Mouse (Mus musculus): ENCODE data around the gene Ovgp1. TPM values are rescaled to one million over a fixed set of nuclear protein-coding genes. Genes with fewer than 3 reads are reported as not detected.
"Not testable (repeated sequence)": the region's sequence is repeated elsewhere in the genome, so short reads cannot be mapped to it uniquely, and the experiment has no call there.

The Ovgp1 gene
- total and polyA plus RNA-seq, 3 experiments = 0.62 to 2.2 TPM; not detected in 1

GRCm38 (mm10) chr3:105974174-105974573 lies 663 bp downstream of the Ovgp1 start:
- no peaks in the 10 kb centered on the region for H3K36me3 ChIP-seq (ENCODE audit: control insufficient read depth in 1 of 2, insufficient read depth in 2 of 2, low read length in 2 of 2)
- no peaks in the 10 kb centered on the region for H3K9me3 ChIP-seq (replicated peaks; ENCODE audit: insufficient read depth, low read length)
- H3K4me1 ChIP-seq (ENCODE audit: control insufficient read depth in 1 of 2, insufficient read depth in 2 of 2, low read length in 2 of 2) = no peaks in the 10 kb centered on the region
- DNase-seq (ENCODE audit: low read depth, low spot score) = no peak
- no peak overlapping the region for H3K4me3 ChIP-seq (ENCODE audit: control insufficient read depth in 1 of 2, insufficient read depth in 1 of 2, low read depth in 2 of 2, low read length in 2 of 2)
- TF ChIP-seq MAZ (IDR thresholded peaks at IDR 0.05; ENCODE audit: low read depth, low read length) (no peak), RCOR1 (IDR thresholded peaks at IDR 0.05; ENCODE audit: low read depth, low read length) (no peak), SMC3 (IDR thresholded peaks at IDR 0.05; ENCODE audit: low read depth, low read length) (no peak), CHD1 (IDR thresholded peaks at IDR 0.05; ENCODE audit: low read depth, low read length) (no peak), CTCF (IDR thresholded peaks at IDR 0.05 in 2 of 3, conservative IDR thresholded peaks at IDR 0.05 in 1 of 3; ENCODE audit: control insufficient read depth in 1 of 3, insufficient read depth in 1 of 3, low read depth in 2 of 3, low read length in 3 of 3, poor library complexity in 1 of 3, severe bottlenecking in 1 of 3) (no peak), CHD2 (IDR thresholded peaks at IDR 0.05; ENCODE audit: low read length) (no peak), ZNF384 (IDR thresholded peaks at IDR 0.05; ENCODE audit: low read depth, low read length) (no peak), NRF1 (IDR thresholded peaks at IDR 0.05; ENCODE audit: insufficient read depth, low read depth, low read length, poor library complexity, severe bottlenecking) (no peak), GATA1 (IDR thresholded peaks at IDR 0.05; ENCODE audit: low read depth, low read length) (no peak)
- H3K79me2 ChIP-seq (ENCODE audit: control insufficient read depth, insufficient read depth, low read length, poor library complexity) = no peaks in the 10 kb centered on the region
- no peak overlapping the region for H3K27ac ChIP-seq (ENCODE audit: control insufficient read depth, low read depth, low read length)
- no peak overlapping the region for H3K9ac ChIP-seq (ENCODE audit: control insufficient read depth, low read depth, low read length, poor library complexity, severe bottlenecking)
- H3K27me3 ChIP-seq (ENCODE audit: control insufficient read depth in 1 of 2, insufficient read depth in 2 of 2, low read length in 2 of 2) = no peaks in the 10 kb centered on the region

GRCm38 (mm10) chr3:105989611-105990010 lies 16.1 kb downstream of the Ovgp1 start:
- not testable (repeated sequence) for H3K36me3 ChIP-seq (ENCODE audit: control insufficient read depth in 1 of 2, insufficient read depth in 2 of 2, low read length in 2 of 2); H3K4me1 ChIP-seq (ENCODE audit: control insufficient read depth in 1 of 2, insufficient read depth in 2 of 2, low read length in 2 of 2)

GRCm38 (mm10) chr3:105991653-105992283 lies 18.3 kb downstream of the Ovgp1 start:
- Histone ChIP-seq H3K9me3 (replicated peaks; ENCODE audit: insufficient read depth, low read length) (no peaks in the 10 kb centered on the region), H3K9ac (ENCODE audit: control insufficient read depth, low read depth, low read length, poor library complexity, severe bottlenecking) (no peak overlapping the region), H3K4me1 (ENCODE audit: control insufficient read depth in 1 of 2, insufficient read depth in 2 of 2, low read length in 2 of 2) (no peaks in the 10 kb centered on the region; a peak in 1 of 4 replicates), H3K27me3 (ENCODE audit: control insufficient read depth in 1 of 2, insufficient read depth in 2 of 2, low read length in 2 of 2) (no peaks in the 10 kb centered on the region; a peak in 1 of 4 replicates), H3K36me3 (ENCODE audit: control insufficient read depth in 1 of 2, insufficient read depth in 2 of 2, low read length in 2 of 2) (no peaks in the 10 kb centered on the region; a peak in 1 of 4 replicates), H3K4me3 (ENCODE audit: control insufficient read depth in 1 of 2, insufficient read depth in 1 of 2, low read depth in 2 of 2, low read length in 2 of 2) (no peak overlapping the region), H3K79me2 (ENCODE audit: control insufficient read depth, insufficient read depth, low read length, poor library complexity) (no peaks in the 10 kb centered on the region), H3K27ac (ENCODE audit: control insufficient read depth, low read depth, low read length) (no peak overlapping the region)
- TF ChIP-seq SIN3A (IDR thresholded peaks at IDR 0.05; ENCODE audit: low read length) (peak; percentile 16; the same call in 1 of the 2 replicates), MYB (IDR thresholded peaks at IDR 0.05; ENCODE audit: low read depth, low read length) (no peak), ZKSCAN1 (IDR thresholded peaks at IDR 0.05; ENCODE audit: low read depth, low read length) (no peak), SMC3 (IDR thresholded peaks at IDR 0.05; ENCODE audit: low read depth, low read length) (peak; percentile 96), RAD21 (IDR thresholded peaks at IDR 0.05; ENCODE audit: low read depth, low read length) (peak; percentile 96), MAZ (IDR thresholded peaks at IDR 0.05; ENCODE audit: low read depth, low read length) (0 out of 2 replicates have a peak, but pooled peaks have one; percentile 38), POLR2A (IDR thresholded peaks at IDR 0.05; ENCODE audit: control insufficient read depth in 1 of 2, insufficient read depth in 1 of 2, low read depth in 1 of 2, low read length in 2 of 2, poor library complexity in 1 of 2) (no peak), ETS1 (IDR thresholded peaks at IDR 0.05; ENCODE audit: low read depth, low read length) (no peak), JUND (IDR thresholded peaks at IDR 0.05; ENCODE audit: low read depth, low read length) (no peak), MXI1 (IDR thresholded peaks at IDR 0.05; ENCODE audit: low read depth, low read length) (no peak), CTCF (IDR thresholded peaks at IDR 0.05 in 2 of 3, conservative IDR thresholded peaks at IDR 0.05 in 1 of 3; ENCODE audit: control insufficient read depth in 1 of 3, insufficient read depth in 1 of 3, low read depth in 2 of 3, low read length in 3 of 3, poor library complexity in 1 of 3, severe bottlenecking in 1 of 3) (peak in 2 of 3 experiments; percentile 52 to 88; a peak in 4 of 6 replicates), CHD2 (IDR thresholded peaks at IDR 0.05; ENCODE audit: low read length) (no peak), ZC3H11A (IDR thresholded peaks at IDR 0.05; ENCODE audit: low read depth, low read length) (peak; percentile 89)
- peak; percentile 67 for DNase-seq (ENCODE audit: low read depth, low spot score)

More at GRCm38 (mm10) chr3:105989611-105990010, 16.1 kb downstream of the Ovgp1 start:
- not testable (repeated sequence) for H3K79me2 ChIP-seq (ENCODE audit: control insufficient read depth, insufficient read depth, low read length, poor library complexity); H3K27me3 ChIP-seq (ENCODE audit: control insufficient read depth in 1 of 2, insufficient read depth in 2 of 2, low read length in 2 of 2); H3K4me3 ChIP-seq (ENCODE audit: control insufficient read depth in 1 of 2, insufficient read depth in 1 of 2, low read depth in 2 of 2, low read length in 2 of 2); H3K9me3 ChIP-seq (replicated peaks; ENCODE audit: insufficient read depth, low read length); DNase-seq (ENCODE audit: low read depth, low spot score); H3K9ac ChIP-seq (ENCODE audit: control insufficient read depth, low read depth, low read length, poor library complexity, severe bottlenecking); H3K27ac ChIP-seq (ENCODE audit: control insufficient read depth, low read depth, low read length)
